Mouse (Mus musculus): ENCODE measurements at regions not wholly inside any gene's neighbourhood (a gene's known extent, or its start where the extent isn't known, plus 50 kb on each side); places are given as distances from the start of the nearest gene placed in this dataset.

- H3K27ac ChIP-seq (ENCODE audit: insufficient read depth, low read length): no peak overlapping the region
- 89% methylated on average over 2 of the region's 2 CpGs for WGBS
- H3K27me3 ChIP-seq (ENCODE audit: control insufficient read depth, insufficient read depth, low read length): no peaks in the 10 kb centered on the region
- no peak for DNase-seq
- no peak overlapping the region for H3K4me3 ChIP-seq (replicated peaks; ENCODE audit: insufficient read depth, low read depth, low read length)
- TF ChIP-seq CTCF (IDR thresholded peaks at IDR 0.05; ENCODE audit: borderline replicate concordance, insufficient read depth, low read depth, low read length): no peak
- no peak for TF ChIP-seq POLR2A (IDR thresholded peaks at IDR 0.05; ENCODE audit: borderline replicate concordance, insufficient read depth, low read length)
- H3K4me1 ChIP-seq (ENCODE audit: control insufficient read depth, insufficient read depth, low read length): no peaks in the 10 kb centered on the region
Observed at GRCm38 (mm10) chr16:75045969-75046368, 539.9 kb downstream of the Lipi start.
